Mouse (Mus musculus) limb, embryonic 11.5 days (tissue): ENCODE results near the gene Il9r. TPM values are rescaled to one million over a fixed set of nuclear protein-coding genes. Genes with fewer than 3 reads are reported as not detected.

Source experiments
- ATAC-seq: fragments of 200-750 bp; cut with Nextera tagmentation; 2 replicates; pipeline ENCODE4 v1.8.0; 2017; ENCODE audit warnings: low read depth; ENCODE audit not compliant: insufficient number of reproducible peaks, low FRiP score, low TSS enrichment
- DNase-seq: peaks from one replicate; pipeline ENCODE4 v3.0.0-alpha.2; 2015; ENCODE audit warnings: low spot score
- H3K27ac ChIP-seq: fragments of 300-500 bp; sonication (generic); replicated peaks from 2 replicates; pipeline ENCODE4 v1.5.1; 2014; ENCODE audit warnings: low read depth, mild to moderate bottlenecking, low read length
- H3K27me3 ChIP-seq: fragments of 300-500 bp; sonication (generic); 2 replicates; pipeline ENCODE4 v1.6.1; 2014; ENCODE audit warnings: mild to moderate bottlenecking, low read length, mixed read lengths; ENCODE audit not compliant: control insufficient read depth, insufficient read depth
- H3K36me3 ChIP-seq: fragments of 300-500 bp; sonication (generic); 2 replicates; pipeline ENCODE4 v1.6.1; 2014; ENCODE audit warnings: mild to moderate bottlenecking, low read length, moderate library complexity, mixed read lengths; ENCODE audit not compliant: control insufficient read depth, insufficient read depth
- H3K4me1 ChIP-seq: fragments of 300-500 bp; sonication (generic); 2 replicates; pipeline ENCODE4 v1.6.1; 2014; ENCODE audit warnings: low read length, mixed read lengths; ENCODE audit not compliant: control insufficient read depth, insufficient read depth
- H3K4me2 ChIP-seq: fragments of 300-500 bp; sonication (generic); 2 replicates; pipeline ENCODE4 v1.6.1; 2014; ENCODE audit warnings: low read depth, mild to moderate bottlenecking, moderate library complexity; ENCODE audit not compliant: severe bottlenecking
- H3K4me3 ChIP-seq: fragments of 300-500 bp; sonication (generic); 2 replicates; pipeline ENCODE4 v1.5.1; 2014; ENCODE audit warnings: low read depth, low read length
- H3K9ac ChIP-seq: fragments of 300-500 bp; sonication (generic); 2 replicates; pipeline ENCODE4 v1.6.1; 2014; ENCODE audit warnings: mild to moderate bottlenecking, low read length
- H3K9me3 ChIP-seq: fragments of 300-500 bp; sonication (generic); 2 replicates; pipeline ENCODE4 v1.6.1; 2016; ENCODE audit warnings: low read length; ENCODE audit not compliant: control insufficient read depth
- WGBS: fragments of 180-500 bp; shearing (Covaris S2); extraction: QIAGEN DNeasy Blood & Tissue Kit; methylation state at CpG from one replicate; pipeline ENCODE4 v1.1.7; 2014; 5-methylcytosine and 5-hydroxymethylcytosine counted together
- polyA plus RNA-seq: library from polyadenylated mRNA; unstranded; fragments of >200 nt; fragmentation: Nextera tagmentation; extraction: Ambion mirVana; gene quantifications from 2 replicates; pipeline ENCODE4 v1.2.1, GENCODE M21; 2014

Il9r gene
- polyA plus RNA-seq, 1 experiment from 2014 or later: not detected

GRCm38 (mm10) chr11:32224468-32225139, 24.5 kb upstream of the Il9r start:
- H3K4me3 ChIP-seq: no peak overlapping the region
- DNase-seq (peak; percentile 67), ATAC-seq (no peak)
- H3K9me3 ChIP-seq: no peaks in the 10 kb centered on the region
- H3K4me2 ChIP-seq: peak overlapping the region; percentile 3; the same call in 1 of the 2 replicates
- no peak overlapping the region for H3K9ac ChIP-seq
- H3K27ac ChIP-seq: peak overlapping the region; percentile 83
- no peaks in the 10 kb centered on the region for H3K27me3 ChIP-seq
- no peaks in the 10 kb centered on the region; the same call in 1 of the 2 replicates for H3K36me3 ChIP-seq
- 23% methylated on average over 4 of the region's 4 CpGs for WGBS
- peaks cover 33% of the 10 kb centered on the region for H3K4me1 ChIP-seq

DNA sequence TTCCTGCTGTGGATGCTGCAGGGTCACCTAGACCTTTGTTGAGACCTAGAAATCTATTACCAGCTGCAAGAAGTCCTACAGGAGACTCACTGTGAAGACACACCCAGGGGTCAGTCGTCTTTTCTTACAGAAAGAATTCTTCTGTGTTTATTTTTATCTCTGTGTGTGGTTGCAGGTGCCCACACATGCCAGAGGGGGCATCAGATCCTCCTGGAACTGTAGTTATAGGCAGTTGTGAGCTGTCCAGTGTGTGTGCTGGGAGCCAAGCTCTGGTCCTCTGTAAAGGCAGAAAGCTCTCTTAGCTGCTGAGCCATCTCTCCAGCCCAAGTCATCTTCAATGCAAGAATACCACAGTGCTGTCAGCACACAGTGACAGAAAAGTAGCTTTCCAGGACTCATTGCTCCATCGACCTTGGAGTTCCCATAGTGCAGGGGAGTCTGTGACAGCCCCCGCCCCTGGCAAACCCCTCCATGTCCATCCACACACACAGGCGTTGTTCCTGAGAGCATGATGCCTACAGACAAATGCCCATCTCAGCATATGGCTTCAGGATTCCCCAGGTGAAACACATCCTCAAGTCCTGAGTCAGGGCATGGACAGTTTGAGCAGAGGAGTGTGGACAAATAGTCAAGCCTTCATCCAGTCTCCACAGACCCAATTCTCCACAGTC, 23.4 kb upstream of the Il9r start:
- no peak overlapping the region for H3K9ac ChIP-seq
- 75% methylated on average over 4 of the region's 4 CpGs for WGBS
- no peak overlapping the region for H3K4me2 ChIP-seq

DNA sequence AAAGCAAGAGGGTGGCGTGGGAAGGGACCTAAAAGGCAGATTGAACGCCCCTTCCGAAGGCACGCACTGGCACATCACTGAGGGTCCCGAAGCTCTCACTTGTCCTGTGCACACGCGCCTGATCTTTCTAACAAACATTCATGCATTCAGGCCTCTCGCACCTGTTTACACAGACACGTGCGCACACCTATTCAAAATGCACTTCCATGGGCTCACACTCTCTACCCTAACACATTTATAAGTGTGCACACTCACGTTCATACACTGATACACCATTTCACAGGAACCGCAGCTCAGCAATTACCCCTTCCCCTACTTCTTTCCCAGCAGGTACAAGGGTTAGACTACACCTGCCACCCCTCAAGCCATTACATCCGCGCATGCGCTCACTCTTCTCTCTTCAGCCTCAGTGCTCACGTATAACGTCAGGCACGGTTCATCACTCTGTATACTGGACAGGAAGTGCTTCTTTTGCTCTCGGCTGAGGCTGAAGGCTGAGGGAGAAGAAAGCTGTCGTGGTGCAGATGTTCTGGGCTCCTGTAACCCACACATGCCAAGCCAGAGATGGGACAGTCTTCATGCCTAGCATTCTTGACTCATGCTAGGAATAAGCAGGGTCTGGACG, 22.6 kb upstream of the Il9r start:
- Histone ChIP-seq H3K4me1 (peaks cover 33% of the 10 kb centered on the region), H3K4me2 (peak overlapping the region; percentile 85), H3K27ac (no peak overlapping the region), H3K27me3 (no peaks in the 10 kb centered on the region), H3K4me3 (peak overlapping the region; percentile 79), H3K36me3 (no peaks in the 10 kb centered on the region), H3K9ac (no peak overlapping the region; the same call in 1 of the 2 replicates), H3K9me3 (no peaks in the 10 kb centered on the region)
- WGBS: 10% methylated on average over 21 of the region's 21 CpGs
- no peak for DNase-seq
- ATAC-seq: no peak

More for the DNA sequence above, 23.4 kb upstream of the Il9r start:
- H3K36me3 ChIP-seq: no peaks in the 10 kb centered on the region
- peaks cover 33% of the 10 kb centered on the region for H3K4me1 ChIP-seq
- no peak overlapping the region for H3K4me3 ChIP-seq
- H3K27ac ChIP-seq: no peak overlapping the region
- no peaks in the 10 kb centered on the region for H3K27me3 ChIP-seq
- H3K9me3 ChIP-seq: no peaks in the 10 kb centered on the region
- ATAC-seq (no peak), DNase-seq (no peak)

GRCm38 (mm10) chr11:32221951-32222409, 21.9 kb upstream of the Il9r start, which contains the start of gene Rhbdf1:
Gene Rhbdf1 (minus strand): TSS chr11:32222300.
- peak within 1 kb of the TSS; percentile 79 for H3K4me3 ChIP-seq
- no peak for ATAC-seq
- no peaks in the 10 kb centered on the region for H3K27me3 ChIP-seq
- no peaks in the 10 kb centered on the region for H3K9me3 ChIP-seq
- peak within 1 kb of the TSS; percentile 66 for H3K27ac ChIP-seq
- H3K9ac ChIP-seq: peak within 1 kb of the TSS; percentile 85
- DNase-seq: no peak
- H3K36me3 ChIP-seq: no peaks in the 10 kb centered on the region
- H3K4me1 ChIP-seq: peaks cover 33% of the 10 kb centered on the region
- under 1% methylated on average over 67 of the region's 72 CpGs for WGBS
- peak within 1 kb of the TSS; percentile 85 for H3K4me2 ChIP-seq

DNA sequence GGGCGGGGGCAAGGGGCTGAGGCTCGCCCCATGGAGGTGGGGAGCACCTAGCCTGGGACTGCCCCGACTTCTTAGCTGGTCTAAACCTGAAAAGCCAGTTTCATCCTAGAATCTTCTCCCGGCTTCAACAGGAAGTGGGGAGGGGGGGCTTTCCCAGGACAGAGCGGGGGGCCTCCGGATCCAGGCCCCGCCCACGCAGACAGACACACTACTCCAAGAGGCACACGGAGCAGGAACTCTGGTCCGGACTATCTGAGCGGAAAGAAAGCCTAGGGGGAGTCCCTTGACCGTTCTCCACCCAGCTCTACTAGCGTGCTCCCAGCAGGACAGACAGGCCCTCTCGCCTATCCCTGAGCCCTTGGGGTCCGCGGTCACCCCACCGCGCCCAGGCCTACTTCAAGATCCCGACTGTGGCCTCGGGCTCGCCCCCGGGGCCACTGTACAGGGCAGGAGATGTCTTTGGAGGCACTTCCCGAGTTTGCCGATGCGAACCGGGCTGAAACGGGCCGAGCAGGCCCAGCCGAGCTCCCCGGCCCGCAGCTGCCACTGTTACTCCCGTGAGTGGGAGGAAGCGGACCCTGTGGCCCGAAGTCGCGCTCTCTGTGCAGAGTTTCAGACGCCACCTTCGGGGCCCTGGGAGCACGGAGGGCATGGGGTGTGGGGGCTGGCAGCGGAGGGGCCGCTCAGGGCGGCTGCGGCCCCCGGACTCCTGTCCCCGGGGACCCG, 21.3 kb upstream of the Il9r start:
- peak overlapping the region; percentile 85 for H3K9ac ChIP-seq
- peak overlapping the region; percentile 85 for H3K4me2 ChIP-seq
- DNase-seq (peak; percentile 71), ATAC-seq (peak; percentile 37)
- H3K4me3 ChIP-seq: peak overlapping the region; percentile 79
- H3K9me3 ChIP-seq: no peaks in the 10 kb centered on the region
- peaks cover 33% of the 10 kb centered on the region for H3K4me1 ChIP-seq
- H3K36me3 ChIP-seq: no peaks in the 10 kb centered on the region
- H3K27me3 ChIP-seq: no peaks in the 10 kb centered on the region
- peak overlapping the region; percentile 66 for H3K27ac ChIP-seq
- under 1% methylated on average over 46 of the region's 46 CpGs for WGBS

GRCm38 (mm10) chr11:32220607-32221224, 20.6 kb upstream of the Il9r start:
- peaks cover 31% of the 10 kb centered on the region for H3K4me1 ChIP-seq
- no peak overlapping the region for H3K27ac ChIP-seq
- no peaks in the 10 kb centered on the region for H3K9me3 ChIP-seq
- H3K27me3 ChIP-seq: no peaks in the 10 kb centered on the region
- peak overlapping the region; percentile 85 for H3K4me2 ChIP-seq
- peak overlapping the region; percentile 79 for H3K4me3 ChIP-seq
- DNase-seq (no peak), ATAC-seq (no peak; the same call in 1 of the 2 replicates)
- no peaks in the 10 kb centered on the region for H3K36me3 ChIP-seq
- peak overlapping the region; percentile 85 for H3K9ac ChIP-seq
- WGBS: 34% methylated on average over 10 of the region's 10 CpGs

- 89% methylated on average over 10 of the region's 10 CpGs for WGBS
- Histone ChIP-seq H3K27ac (no peak overlapping the region), H3K4me2 (no peak overlapping the region), H3K4me1 (peaks cover 17% of the 10 kb centered on the region), H3K36me3 (peaks cover 3% of the 10 kb centered on the region; the same call in 1 of the 2 replicates), H3K9ac (no peak overlapping the region), H3K4me3 (no peak overlapping the region), H3K9me3 (no peaks in the 10 kb centered on the region), H3K27me3 (no peaks in the 10 kb centered on the region)
- ATAC-seq (no peak), DNase-seq (no peak)
Measured at GRCm38 (mm10) chr11:32219287-32219686, 19.2 kb upstream of the Il9r start.
